Mouse (Mus musculus): ENCODE data around the gene Tenm3.

- TF ChIP-seq MYOG (IDR thresholded peaks at IDR 0.05; ENCODE audit: control insufficient read depth, extremely low read depth, insufficient read length), result no peak
- TF ChIP-seq CTCF (IDR thresholded peaks at IDR 0.05; ENCODE audit: control insufficient read depth, insufficient read depth, insufficient read length), result no peak
- TF ChIP-seq CEBPB (IDR thresholded peaks at IDR 0.05; ENCODE audit: low read depth), result no peak
- TF ChIP-seq MYOD1 (IDR thresholded peaks at IDR 0.05; ENCODE audit: control insufficient read depth, insufficient read length, low read depth), result no peak
- TF ChIP-seq MAX (IDR thresholded peaks at IDR 0.05), result no peak
- TF ChIP-seq USF1 (IDR thresholded peaks at IDR 0.05; ENCODE audit: low read depth), result no peak
- TF ChIP-seq FOSL1 (IDR thresholded peaks at IDR 0.05; ENCODE audit: insufficient read depth, low read length, poor library complexity, severe bottlenecking), result no peak
Observed at GRCm38 (mm10) chr8:48638129-48638528, 205.6 kb downstream of the Tenm3 start.
